Comparison of ENCODE assay signal across 7 mouse cellular contexts in the genomic region with DNA sequence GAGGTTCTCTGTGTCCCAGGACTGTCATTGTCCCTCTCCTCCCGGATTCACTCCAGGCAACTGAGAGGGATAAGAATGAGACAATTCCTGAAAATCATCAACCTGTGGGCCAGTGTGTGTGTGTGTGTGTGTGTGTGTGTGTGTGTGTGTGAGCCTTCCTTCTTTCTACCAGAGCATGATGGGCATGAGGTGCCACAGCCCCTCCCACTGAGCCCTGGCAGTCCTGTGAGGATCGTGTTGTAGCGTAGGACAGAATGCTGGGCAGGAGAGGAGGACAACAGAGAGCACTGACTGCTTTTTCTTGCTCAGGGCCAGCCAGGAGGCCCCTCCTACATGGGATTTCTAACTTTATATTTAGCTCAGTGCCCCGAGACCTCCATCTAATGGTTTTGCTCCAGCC. TPM values are rescaled to one million over a fixed set of nuclear protein-coding genes. Genes with fewer than 3 reads are reported as not detected.
A peak's percentile ranks its signal among the peaks of the same experiment; 100 is the strongest.
DNase-seq lines count a peak whose midpoint lies in the region; ATAC-seq and TF ChIP-seq lines count a peak whose summit lies in the region.

No protein-coding gene starts in this region.

- no peak for TF ChIP-seq POLR2A in cortical plate, adult 2 months (IDR thresholded peaks at IDR 0.05; ENCODE audit: extremely low read depth, insufficient read depth, low read length)

- H3K4me3 ChIP-seq in kidney, embryonic 15.5 days (replicated peaks): peak overlapping the region; percentile 59
- peak overlapping the region; percentile 78 for H3K4me3 ChIP-seq in cortical plate, adult 2 months (ENCODE audit: insufficient read depth, low read length)
- peak overlapping the region; percentile 64 for H3K4me3 ChIP-seq in forebrain, postnatal 0 days (ENCODE audit: low read depth, low read length)
- H3K4me3 ChIP-seq in midbrain, embryonic 13.5 days (replicated peaks): peak overlapping the region; percentile 69

- no peak for ATAC-seq in kidney, embryonic 15.5 days (replicated peaks; ENCODE audit: low FRiP score)
- ATAC-seq in forebrain, postnatal 0 days: no peak
- no peak for ATAC-seq in midbrain, embryonic 13.5 days

- H3K27me3 ChIP-seq in kidney, embryonic 15.5 days: no peaks in the 10 kb centered on the region
- no peaks in the 10 kb centered on the region for H3K27me3 ChIP-seq in forebrain, postnatal 0 days (ENCODE audit: insufficient read depth, low read length)
- H3K27me3 ChIP-seq in midbrain, embryonic 13.5 days: peaks cover 23% of the 10 kb centered on the region

- H3K36me3 ChIP-seq in kidney, embryonic 15.5 days: no peaks in the 10 kb centered on the region
- no peaks in the 10 kb centered on the region for H3K36me3 ChIP-seq in forebrain, postnatal 0 days (ENCODE audit: insufficient read depth)
- no peaks in the 10 kb centered on the region for H3K36me3 ChIP-seq in midbrain, embryonic 13.5 days

- no peak overlapping the region for H3K9ac ChIP-seq in kidney, embryonic 15.5 days
- peak overlapping the region; percentile 70; the same call in 1 of the 2 replicates for H3K9ac ChIP-seq in forebrain, postnatal 0 days
- H3K9ac ChIP-seq in midbrain, embryonic 13.5 days (replicated peaks): no peak overlapping the region

- H3K9me3 ChIP-seq in kidney, embryonic 15.5 days (replicated peaks): no peaks in the 10 kb centered on the region
- H3K9me3 ChIP-seq in forebrain, postnatal 0 days (ENCODE audit: low read length): no peaks in the 10 kb centered on the region
- H3K9me3 ChIP-seq in midbrain, embryonic 13.5 days: no peaks in the 10 kb centered on the region

- no peak overlapping the region for H3K27ac ChIP-seq in kidney, embryonic 15.5 days
- no peak overlapping the region for H3K27ac ChIP-seq in cortical plate, adult 2 months (ENCODE audit: insufficient read depth, low read length)
- no peak overlapping the region for H3K27ac ChIP-seq in forebrain, postnatal 0 days (ENCODE audit: low read depth, low read length)
- no peak overlapping the region for H3K27ac ChIP-seq in midbrain, embryonic 13.5 days

- peaks cover 52% of the 10 kb centered on the region for H3K4me1 ChIP-seq in kidney, embryonic 15.5 days
- H3K4me1 ChIP-seq in cortical plate, adult 2 months (ENCODE audit: control insufficient read depth, insufficient read depth, low read length): peaks cover 4% of the 10 kb centered on the region; the same call in 1 of the 2 replicates
- H3K4me1 ChIP-seq in forebrain, postnatal 0 days (ENCODE audit: insufficient read depth): peaks cover 19% of the 10 kb centered on the region; the same call in 1 of the 2 replicates
- H3K4me1 ChIP-seq in midbrain, embryonic 13.5 days (replicated peaks): peaks cover 23% of the 10 kb centered on the region

- WGBS in kidney, embryonic 15.5 days: 85% methylated on average over 4 of the region's 4 CpGs
- WGBS in forebrain, postnatal 0 days: 69% methylated on average over 4 of the region's 4 CpGs
- WGBS in midbrain, embryonic 13.5 days: 88% methylated on average over 4 of the region's 4 CpGs

- peak overlapping the region; percentile 94 for H3K4me2 ChIP-seq in kidney, embryonic 15.5 days
- H3K4me2 ChIP-seq in forebrain, postnatal 0 days (ENCODE audit: low read depth): peak overlapping the region; percentile 69
- peak overlapping the region; percentile 99 for H3K4me2 ChIP-seq in midbrain, embryonic 13.5 days (replicated peaks)

- DNase-seq in kidney, adult 18-20 months: no peak
- no peak for DNase-seq in forebrain, postnatal 0 days
- no peak for DNase-seq in Muller cell, postnatal 12 days (ENCODE audit: inconsistent ontology term)
- no peak for DNase-seq in thymus, postnatal 25 days

- no peak for TF ChIP-seq CTCF in cortical plate, adult 2 months (IDR thresholded peaks at IDR 0.05; ENCODE audit: extremely low read depth, insufficient read depth, low read length)
- no peak for TF ChIP-seq CTCF in forebrain, postnatal 0 days (IDR thresholded peaks at IDR 0.05; ENCODE audit: low read depth)

RNA-seq across cellular contexts. Expression of gene Fads3, which starts 1.4 kb away (rescaled TPM):
- 21.5 and 22.3 TPM in 2 replicates for polyA plus RNA-seq in kidney, embryonic 15.5 days (2015; fragmentation: Nextera tagmentation; extraction: Ambion mirVana)
- polyA plus RNA-seq in cortical plate, adult 2 months (2012; rRNA removed): 44.5 and 44.6 TPM in 2 replicates
- total RNA-seq in forebrain, postnatal 0 days (2014; rRNA removed): 45.5 and 45.6 TPM in 2 replicates
- 25.0 and 29.4 TPM in 2 replicates for polyA plus RNA-seq in forebrain, postnatal 0 days (2015; fragmentation: Nextera tagmentation; extraction: Ambion mirVana)
- 8.7 and 9.1 TPM in 2 replicates for polyA plus RNA-seq in midbrain, embryonic 13.5 days (2015; fragmentation: Nextera tagmentation; extraction: Ambion mirVana)

RNA-seq across cellular contexts. Expression of gene Rab3il1, which starts 41.3 kb away (rescaled TPM):
- polyA plus RNA-seq in kidney, embryonic 15.5 days (2015; fragmentation: Nextera tagmentation; extraction: Ambion mirVana): 28.0 and 34.3 TPM in 2 replicates
- 12.9 and 13.6 TPM in 2 replicates for polyA plus RNA-seq in cortical plate, adult 2 months (2012; rRNA removed)
- total RNA-seq in forebrain, postnatal 0 days (2014; rRNA removed): 14.4 and 19.9 TPM in 2 replicates
- 20.0 and 20.6 TPM in 2 replicates for polyA plus RNA-seq in forebrain, postnatal 0 days (2015; fragmentation: Nextera tagmentation; extraction: Ambion mirVana)
- 21.0 and 21.4 TPM in 2 replicates for polyA plus RNA-seq in midbrain, embryonic 13.5 days (2015; fragmentation: Nextera tagmentation; extraction: Ambion mirVana)

RNA-seq across cellular contexts. Expression of gene Best1, which starts 41.4 kb away (rescaled TPM):
- polyA plus RNA-seq in kidney, embryonic 15.5 days (2015; fragmentation: Nextera tagmentation; extraction: Ambion mirVana): 1.4 and 1.7 TPM in 2 replicates
- 0.98 and 1.1 TPM in 2 replicates for polyA plus RNA-seq in cortical plate, adult 2 months (2012; rRNA removed)
- 0.92 and 1.6 TPM in 2 replicates for total RNA-seq in forebrain, postnatal 0 days (2014; rRNA removed)
- polyA plus RNA-seq in forebrain, postnatal 0 days (2015; fragmentation: Nextera tagmentation; extraction: Ambion mirVana): 1.6 and 3.6 TPM in 2 replicates
- polyA plus RNA-seq in midbrain, embryonic 13.5 days (2015; fragmentation: Nextera tagmentation; extraction: Ambion mirVana): 1.8 and 2.0 TPM in 2 replicates

RNA-seq across cellular contexts. Expression of gene Fads2, which starts 58.7 kb away (rescaled TPM):
- 76.5 and 98.4 TPM in 2 replicates for polyA plus RNA-seq in kidney, embryonic 15.5 days (2015; fragmentation: Nextera tagmentation; extraction: Ambion mirVana)
- 159 and 163 TPM in 2 replicates for polyA plus RNA-seq in cortical plate, adult 2 months (2012; rRNA removed)
- 218 and 248 TPM in 2 replicates for total RNA-seq in forebrain, postnatal 0 days (2014; rRNA removed)
- polyA plus RNA-seq in forebrain, postnatal 0 days (2015; fragmentation: Nextera tagmentation; extraction: Ambion mirVana): 183 and 249 TPM in 2 replicates
- 169 and 173 TPM in 2 replicates for polyA plus RNA-seq in midbrain, embryonic 13.5 days (2015; fragmentation: Nextera tagmentation; extraction: Ambion mirVana)
